Mouse (Mus musculus) layer of hippocampus, postnatal 36 days (tissue): ENCODE data around the gene Ppp1r3a. TPM values are rescaled to one million over a fixed set of nuclear protein-coding genes. Genes with fewer than 3 reads are reported as not detected.
A peak's percentile ranks its signal among the peaks of the same experiment; 100 is the strongest.
"Not testable (repeated sequence)": the region's sequence is repeated elsewhere in the genome, so short reads cannot be mapped to it uniquely, and the experiment has no call there.

Experiments
- DNase-seq, 2 experiments: peaks; one replicate each; pipeline ENCODE4 v3.0.0; 2022
- total RNA-seq, 2 experiments: library from RNA; stranded (reverse); gene quantifications; 2 replicates each; pipeline ENCODE4 v1.2.3; 2021

Ppp1r3a gene
- total RNA-seq, result not detected

DNA sequence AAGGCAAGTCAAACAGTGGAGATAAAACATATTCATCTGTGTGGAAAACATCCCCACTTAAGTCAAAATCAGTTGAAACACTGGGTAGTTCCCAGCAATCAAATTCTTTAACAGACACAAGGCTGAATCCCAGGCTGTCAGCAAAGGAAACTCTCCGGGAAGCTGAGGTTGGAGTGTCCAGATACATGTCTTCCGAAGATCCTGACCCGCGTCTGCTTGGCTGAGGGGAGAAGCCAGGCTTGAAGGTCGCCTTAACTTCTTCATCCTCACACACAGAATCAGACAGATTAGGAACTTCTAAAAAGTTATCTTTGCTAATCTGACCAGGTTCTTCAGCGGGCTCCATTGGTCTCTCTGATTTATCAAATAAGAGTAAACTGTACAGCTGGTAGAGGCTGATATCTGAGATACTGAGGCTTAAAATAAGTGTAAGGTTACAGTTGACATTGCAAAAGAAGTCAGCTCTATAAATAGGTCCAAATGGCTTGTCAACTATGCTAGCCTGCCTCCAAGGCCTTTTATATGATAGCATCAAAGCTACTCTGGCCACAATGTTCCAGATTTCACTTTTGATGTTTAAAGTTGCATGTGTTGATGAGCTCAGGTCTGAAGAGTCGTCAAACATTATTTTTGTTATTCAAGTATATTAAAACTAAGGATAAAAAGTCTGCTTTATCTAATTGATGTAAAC is at the start of gene Ppp1r3a:
TSS of gene Ppp1r3a (minus strand) at position 374 of the 691 bp plus-strand sequence.
- no peak for DNase-seq

- DNase-seq, result no peak
Measured at GRCm38 (mm10) chr6:14787157-14787938, 32.3 kb upstream of the Ppp1r3a start.

DNA sequence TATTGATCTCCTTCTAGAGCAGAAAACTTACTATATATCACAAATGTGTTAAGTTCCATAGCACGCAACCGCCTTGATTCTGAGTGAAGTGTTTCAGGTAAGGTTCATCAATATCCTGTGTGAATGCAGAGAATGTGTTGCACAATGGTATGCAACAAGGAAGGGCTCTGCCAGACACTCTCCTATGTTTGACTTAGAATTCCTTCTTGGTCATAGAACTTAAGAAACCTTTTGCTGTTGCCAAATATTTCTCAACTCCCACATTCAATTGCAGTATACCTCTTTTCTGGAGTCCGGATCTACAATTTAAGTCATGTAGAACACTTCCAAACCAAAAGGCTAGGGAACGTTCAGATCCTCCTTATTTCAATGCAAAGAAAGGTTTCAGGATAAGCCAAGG is 22.8 kb upstream of the Ppp1r3a start:
- no peak for DNase-seq

- no peak for DNase-seq
Measured at GRCm38 (mm10) chr6:14771717-14772116, 16.6 kb upstream of the Ppp1r3a start.

GRCm38 (mm10) chr6:14757486-14757885 is 2.4 kb upstream of the Ppp1r3a start:
- no peak for DNase-seq

- DNase-seq, result no peak
Measured at GRCm38 (mm10) chr6:14753512-14753911, 1.6 kb downstream of the Ppp1r3a start.

GRCm38 (mm10) chr6:14752211-14752610 is 2.9 kb downstream of the Ppp1r3a start:
- no peak for DNase-seq

GRCm38 (mm10) chr6:14747000-14747399 is 8.1 kb downstream of the Ppp1r3a start:
- no peak for DNase-seq

GRCm38 (mm10) chr6:14736017-14736416 is 19.1 kb downstream of the Ppp1r3a start:
- DNase-seq, result no peak

GRCm38 (mm10) chr6:14731011-14731410 is 24.1 kb downstream of the Ppp1r3a start:
- no peak for DNase-seq

DNA sequence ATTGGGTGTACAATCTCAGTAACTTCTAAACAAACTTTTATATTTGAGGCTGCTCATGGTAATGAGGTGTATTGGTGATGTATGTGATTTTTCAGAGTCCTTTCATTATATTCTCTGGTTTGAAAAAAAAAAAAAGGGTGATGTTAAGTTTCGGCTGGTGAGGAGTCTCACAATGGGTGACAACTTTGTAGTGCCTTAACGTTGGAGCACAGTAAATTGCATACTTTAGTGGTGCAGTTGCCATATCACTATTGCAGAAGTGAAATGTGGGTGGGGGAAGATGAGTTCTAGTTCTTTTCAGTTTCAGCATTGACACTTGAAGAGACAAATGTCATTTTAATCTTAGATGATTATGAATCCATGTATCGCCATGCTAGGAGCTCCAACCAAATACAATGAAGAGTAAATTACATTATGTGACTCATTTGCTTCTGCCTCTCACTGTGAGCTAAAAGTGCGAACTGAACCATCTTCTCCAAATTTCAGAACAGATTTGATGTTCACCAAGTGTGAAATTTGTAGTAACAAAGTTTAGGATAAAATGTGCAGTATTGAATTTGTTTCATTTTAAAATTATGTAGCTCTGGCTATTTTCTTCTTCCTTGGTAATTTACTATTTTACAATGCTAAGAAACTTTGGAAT is 34.2 kb downstream of the Ppp1r3a start:
- DNase-seq, result no peak

GRCm38 (mm10) chr6:14720110-14720771 is 34.8 kb downstream of the Ppp1r3a start:
- DNase-seq, result peak in 1 of 2 experiments; percentile 4

GRCm38 (mm10) chr6:14715129-14715989 is 39.7 kb downstream of the Ppp1r3a start:
- no peak for DNase-seq

DNA sequence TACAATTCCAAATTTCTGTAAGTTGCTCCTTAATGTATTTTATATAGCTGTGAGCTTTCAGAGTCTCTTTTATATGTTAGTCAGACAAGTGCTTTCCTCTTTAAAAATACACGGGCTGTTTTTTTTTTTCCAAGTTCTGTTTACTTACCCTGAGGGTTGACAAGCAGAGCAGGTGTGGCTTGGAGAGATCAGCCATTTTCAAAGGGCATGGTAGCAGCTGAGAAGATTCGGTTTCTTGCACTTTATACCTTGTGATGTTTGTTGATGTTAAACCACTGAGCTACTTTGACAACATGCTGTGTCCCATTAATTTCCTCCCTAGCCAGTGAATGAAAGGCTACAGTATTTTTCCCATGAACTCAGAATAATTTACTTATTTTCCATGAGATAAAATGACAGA is 42.9 kb downstream of the Ppp1r3a start:
- no peak for DNase-seq

DNA sequence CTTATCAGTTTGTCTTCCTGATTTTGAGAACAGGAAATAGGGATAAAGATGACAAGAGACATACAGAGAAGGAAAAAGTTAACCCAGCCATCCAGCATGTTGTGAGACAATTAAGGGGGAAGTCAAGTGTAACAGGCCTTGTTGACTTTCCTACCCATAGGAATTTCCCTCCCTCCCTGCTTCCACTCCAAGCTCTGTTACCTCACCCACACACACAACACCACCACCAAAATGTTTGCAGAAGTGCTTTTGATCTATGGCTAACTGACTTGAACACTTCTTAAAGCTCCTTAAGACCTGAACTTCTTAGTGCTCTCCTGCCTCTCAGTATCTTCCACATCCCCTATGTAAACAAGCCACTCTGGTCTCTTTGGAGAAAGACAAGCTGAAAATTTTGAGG is 55.0 kb downstream of the Ppp1r3a start:
- DNase-seq, result no peak

DNA sequence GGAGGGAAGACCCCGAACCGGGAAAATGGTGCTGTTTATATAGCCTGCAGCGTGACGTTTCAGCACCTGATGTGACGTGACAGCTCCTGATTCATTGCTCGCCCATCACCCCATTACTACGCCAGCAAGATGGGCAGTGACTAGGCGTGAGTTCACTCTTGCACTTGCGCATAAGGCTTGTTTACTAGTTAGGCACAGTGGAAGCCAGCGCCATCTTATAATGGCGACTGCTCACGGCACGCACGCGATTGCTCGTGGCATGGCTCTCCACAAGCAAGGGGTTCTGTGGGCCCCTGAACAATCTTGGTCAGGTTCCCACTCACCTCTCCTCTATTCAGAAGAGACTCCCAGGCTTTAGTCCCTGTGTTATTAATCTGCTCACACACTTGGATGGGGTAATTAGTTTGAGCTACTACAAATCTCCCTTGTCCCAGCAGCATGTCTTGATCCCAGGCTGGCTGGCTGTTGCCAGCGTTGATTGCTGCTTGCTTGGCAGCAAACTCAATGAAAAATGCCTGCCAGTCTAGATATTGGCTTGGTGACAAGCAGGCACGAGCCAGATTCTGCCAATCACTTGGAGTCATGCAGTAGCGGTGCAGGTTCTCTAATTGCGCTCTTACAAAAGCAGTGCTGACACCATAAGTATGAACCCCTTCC is 75.7 kb downstream of the Ppp1r3a start:
- DNase-seq, result not testable (repeated sequence)

DNA sequence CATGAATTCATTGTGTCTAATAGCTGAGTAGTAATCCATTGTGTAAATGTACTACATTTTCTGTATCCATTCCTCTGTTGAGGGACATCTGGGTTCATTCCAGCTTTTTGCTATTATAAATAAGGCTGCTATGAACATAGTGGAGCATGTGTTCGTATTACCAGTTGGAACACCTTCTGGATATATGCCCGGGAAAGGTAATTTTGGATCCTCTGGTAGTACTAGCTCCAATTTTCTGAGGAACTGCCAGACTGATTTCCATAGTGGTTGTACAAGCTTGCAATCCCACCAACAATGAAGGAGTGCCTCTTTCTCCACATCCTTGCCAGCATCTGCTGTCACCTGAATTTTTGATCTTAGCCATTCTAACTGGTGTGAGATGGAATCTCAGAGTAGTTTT is 86.1 kb downstream of the Ppp1r3a start:
- DNase-seq, result not testable (repeated sequence)

GRCm38 (mm10) chr6:14667651-14668050 is 87.4 kb downstream of the Ppp1r3a start:
- DNase-seq, result not testable (repeated sequence)
